23 mouse cellular contexts compared by ENCODE assay signal in genomic region chr14:40897916-40898315, GRCm38 (mm10). TPM values are rescaled to one million over a fixed set of nuclear protein-coding genes. Genes with fewer than 3 reads are reported as not detected.
DNase-seq lines count a peak whose midpoint lies in the region; ATAC-seq and TF ChIP-seq lines count a peak whose summit lies in the region.
"Had no signal": no experiment of that assay in that cellular context is flagged by ENCODE, and none has a peak within 500 bp of the region (broad histone marks: within the 10 kb centered on the region; RNA-seq: fewer than 3 reads in every experiment).

No protein-coding gene starts in this region.

- H3K9ac ChIP-seq in forebrain, embryonic 11.5 days (ENCODE audit: low read length), result no peak overlapping the region
- H3K9ac ChIP-seq in forebrain, embryonic 15.5 days (replicated peaks), result no peak overlapping the region
- H3K9ac ChIP-seq in liver, embryonic 15.5 days, result no peak overlapping the region
- no peak overlapping the region for H3K9ac ChIP-seq in liver, postnatal 0 days (replicated peaks)
- no peak overlapping the region for H3K9ac ChIP-seq in intestine, embryonic 15.5 days
- H3K9ac ChIP-seq in stomach, embryonic 16.5 days (ENCODE audit: low read length), result no peak overlapping the region
- H3K9ac ChIP-seq: embryonic facial prominence, embryonic 13.5 days; forebrain, embryonic 13.5 days; hindbrain, embryonic 12.5 days had no signal

- H3K4me1 ChIP-seq in forebrain, embryonic 11.5 days (replicated peaks; ENCODE audit: control insufficient read depth, insufficient read depth, low read length), result 0 out of 2 replicates have a peak, but pooled peaks cover 2% of the 10 kb centered on the region
- peaks cover 4% of the 10 kb centered on the region for H3K4me1 ChIP-seq in forebrain, embryonic 15.5 days
- peaks cover 29% of the 10 kb centered on the region; the same call in 1 of the 2 replicates for H3K4me1 ChIP-seq in liver, embryonic 15.5 days (replicated peaks)
- peaks cover 6% of the 10 kb centered on the region; the same call in 1 of the 2 replicates for H3K4me1 ChIP-seq in liver, postnatal 0 days (ENCODE audit: insufficient read depth)
- 0 out of 2 replicates have a peak, but pooled peaks cover 7% of the 10 kb centered on the region for H3K4me1 ChIP-seq in intestine, embryonic 15.5 days (replicated peaks)
- peaks cover 6% of the 10 kb centered on the region for H3K4me1 ChIP-seq in stomach, embryonic 16.5 days (ENCODE audit: control insufficient read depth, insufficient read depth, low read length)

- TF ChIP-seq CTCF in liver, postnatal 0 days (IDR thresholded peaks at IDR 0.05; ENCODE audit: low read depth), result no peak

- H3K36me3 ChIP-seq in forebrain, embryonic 11.5 days (ENCODE audit: control insufficient read depth, insufficient read depth, low read length), result no peaks in the 10 kb centered on the region
- H3K36me3 ChIP-seq in forebrain, embryonic 15.5 days, result no peaks in the 10 kb centered on the region
- no peaks in the 10 kb centered on the region for H3K36me3 ChIP-seq in liver, embryonic 15.5 days (replicated peaks)
- no peaks in the 10 kb centered on the region for H3K36me3 ChIP-seq in liver, postnatal 0 days (replicated peaks; ENCODE audit: insufficient read depth, low read length)
- no peaks in the 10 kb centered on the region for H3K36me3 ChIP-seq in intestine, embryonic 15.5 days
- H3K36me3 ChIP-seq in stomach, embryonic 16.5 days (ENCODE audit: control insufficient read depth, insufficient read depth, low read length), result no peaks in the 10 kb centered on the region
- H3K36me3 ChIP-seq: heart, embryonic 10.5 days; hindbrain, embryonic 12.5 days had no signal

- no peak overlapping the region for H3K4me3 ChIP-seq in forebrain, embryonic 11.5 days (ENCODE audit: low read depth, low read length)
- H3K4me3 ChIP-seq in forebrain, embryonic 15.5 days, result no peak overlapping the region
- no peak overlapping the region for H3K4me3 ChIP-seq in liver, embryonic 15.5 days (replicated peaks)
- H3K4me3 ChIP-seq in liver, postnatal 0 days (ENCODE audit: low read depth, low read length), result no peak overlapping the region
- no peak overlapping the region for H3K4me3 ChIP-seq in intestine, embryonic 15.5 days (replicated peaks)
- no peak overlapping the region for H3K4me3 ChIP-seq in stomach, embryonic 16.5 days (replicated peaks; ENCODE audit: low read length)
- H3K4me3 ChIP-seq: embryonic facial prominence, embryonic 13.5 days; forebrain, embryonic 13.5 days; gastrocnemius, adult 2 months; heart, embryonic 10.5 days; hindbrain, embryonic 12.5 days had no signal

- DNase-seq in forebrain, embryonic 11.5 days (ENCODE audit: low spot score), result peak; percentile 29
- no peak for DNase-seq in liver, postnatal 0 days
- no peak for DNase-seq in retina, embryonic 14.5 days (ENCODE audit: low spot score)
- DNase-seq in spleen, adult 12 weeks (ENCODE audit: low spot score), result no peak
- DNase-seq: adrenal gland, postnatal 14 days; B cell, adult 2 months; cerebellum, adult 11-12 months; cerebellum, adult 9-10 months; cerebellum, postnatal 25 days; gastrocnemius, adult 2 months; gastrocnemius, postnatal 25 days; heart, postnatal 10 days; heart, postnatal 4 days had no signal

- ATAC-seq in forebrain, embryonic 11.5 days (replicated peaks; ENCODE audit: low FRiP score), result no peak
- ATAC-seq in forebrain, embryonic 15.5 days (replicated peaks), result no peak
- 0 out of 2 replicates have a peak, but pooled peaks have one; percentile 31 for ATAC-seq in liver, embryonic 15.5 days (ENCODE audit: insufficient read depth)
- ATAC-seq in liver, postnatal 0 days, result no peak
- ATAC-seq in intestine, embryonic 15.5 days, result peak; percentile 71
- ATAC-seq in stomach, embryonic 16.5 days (ENCODE audit: insufficient read depth, low FRiP score), result 0 out of 2 replicates have a peak, but pooled peaks have one; percentile 35
- ATAC-seq: CD4-positive, CD25-positive, alpha-beta regulatory T cell, adult 4 months; forebrain, embryonic 13.5 days had no signal

- no peaks in the 10 kb centered on the region for H3K9me3 ChIP-seq in forebrain, embryonic 11.5 days (ENCODE audit: control insufficient read depth, low read length)
- no peaks in the 10 kb centered on the region for H3K9me3 ChIP-seq in forebrain, embryonic 15.5 days
- no peaks in the 10 kb centered on the region for H3K9me3 ChIP-seq in liver, embryonic 15.5 days (replicated peaks)
- no peaks in the 10 kb centered on the region for H3K9me3 ChIP-seq in liver, postnatal 0 days (ENCODE audit: low read length)
- no peaks in the 10 kb centered on the region for H3K9me3 ChIP-seq in intestine, embryonic 15.5 days
- H3K9me3 ChIP-seq in stomach, embryonic 16.5 days (replicated peaks; ENCODE audit: control insufficient read depth, low read length), result no peaks in the 10 kb centered on the region
- H3K9me3 ChIP-seq: embryonic facial prominence, embryonic 13.5 days; forebrain, embryonic 13.5 days; G1E; heart, embryonic 10.5 days; hindbrain, embryonic 12.5 days had no signal

- no peak overlapping the region for H3K4me2 ChIP-seq in forebrain, embryonic 11.5 days (ENCODE audit: low read depth, low read length, severe bottlenecking)
- no peak overlapping the region for H3K4me2 ChIP-seq in forebrain, embryonic 15.5 days (replicated peaks)
- H3K4me2 ChIP-seq in liver, embryonic 15.5 days, result no peak overlapping the region
- H3K4me2 ChIP-seq in liver, postnatal 0 days (ENCODE audit: low read depth, low read length), result no peak overlapping the region
- no peak overlapping the region for H3K4me2 ChIP-seq in intestine, embryonic 15.5 days (replicated peaks)
- no peak overlapping the region for H3K4me2 ChIP-seq in stomach, embryonic 16.5 days (ENCODE audit: low read depth, low read length)
- H3K4me2 ChIP-seq: embryonic facial prominence, embryonic 13.5 days; forebrain, embryonic 13.5 days; hindbrain, embryonic 12.5 days had no signal

- WGBS in forebrain, embryonic 11.5 days, result 84% methylated on average over 3 of the region's 3 CpGs
- WGBS in forebrain, embryonic 15.5 days, result 83% methylated on average over 3 of the region's 3 CpGs
- 41% methylated on average over 3 of the region's 3 CpGs for WGBS in liver, embryonic 15.5 days (ENCODE audit: insufficient replicate concordance)
- WGBS in liver, postnatal 0 days (ENCODE audit: insufficient replicate concordance), result 52% methylated on average over 3 of the region's 3 CpGs
- WGBS in intestine, embryonic 15.5 days, result 58% methylated on average over 3 of the region's 3 CpGs
- 72% methylated on average over 3 of the region's 3 CpGs for WGBS in stomach, embryonic 16.5 days

- H3K27ac ChIP-seq in forebrain, embryonic 11.5 days (ENCODE audit: low read depth, low read length), result no peak overlapping the region
- no peak overlapping the region for H3K27ac ChIP-seq in forebrain, embryonic 15.5 days (replicated peaks)
- H3K27ac ChIP-seq in liver, embryonic 15.5 days (replicated peaks), result no peak overlapping the region
- H3K27ac ChIP-seq in liver, postnatal 0 days (ENCODE audit: low read depth), result no peak overlapping the region
- H3K27ac ChIP-seq in intestine, embryonic 15.5 days, result no peak overlapping the region
- H3K27ac ChIP-seq in stomach, embryonic 16.5 days (ENCODE audit: low read length), result no peak overlapping the region
- H3K27ac ChIP-seq: embryonic facial prominence, embryonic 13.5 days; forebrain, embryonic 13.5 days; gastrocnemius, adult 2 months; heart, embryonic 10.5 days; hindbrain, embryonic 12.5 days had no signal

- no peaks in the 10 kb centered on the region for H3K27me3 ChIP-seq in forebrain, embryonic 11.5 days (ENCODE audit: control insufficient read depth, insufficient read depth, low read length)
- H3K27me3 ChIP-seq in forebrain, embryonic 15.5 days, result no peaks in the 10 kb centered on the region
- H3K27me3 ChIP-seq in liver, embryonic 15.5 days, result no peaks in the 10 kb centered on the region
- no peaks in the 10 kb centered on the region for H3K27me3 ChIP-seq in liver, postnatal 0 days (ENCODE audit: insufficient read depth, low read length)
- no peaks in the 10 kb centered on the region for H3K27me3 ChIP-seq in intestine, embryonic 15.5 days (replicated peaks)
- no peaks in the 10 kb centered on the region for H3K27me3 ChIP-seq in stomach, embryonic 16.5 days (ENCODE audit: control insufficient read depth, insufficient read depth, low read length)
- H3K27me3 ChIP-seq: embryonic facial prominence, embryonic 13.5 days; forebrain, embryonic 13.5 days; hindbrain, embryonic 12.5 days had no signal

- TF ChIP-seq EP300 in liver, postnatal 0 days (IDR thresholded peaks at IDR 0.05; ENCODE audit: low read depth), result no peak

RNA-seq across cellular contexts. Expression of gene Sh2d4b, which starts 4.8 kb away (rescaled TPM):
- 0.96 and 1.4 TPM in 2 replicates for polyA plus RNA-seq in forebrain, embryonic 11.5 days (2014; fragmentation: Nextera tagmentation; extraction: Ambion mirVana)
- 2.1 and 2.2 TPM in 2 replicates for polyA plus RNA-seq in forebrain, embryonic 15.5 days (2015; fragmentation: Nextera tagmentation; extraction: Ambion mirVana)
- 0.03 and 0.10 TPM in 2 replicates for polyA plus RNA-seq in liver, embryonic 15.5 days (2015; fragmentation: Nextera tagmentation; extraction: Ambion mirVana)
- 0.05 and 0.13 TPM in 2 replicates for polyA plus RNA-seq in liver, postnatal 0 days (2015; fragmentation: Nextera tagmentation; extraction: Ambion mirVana)
- 0.13 and 0.14 TPM in 2 replicates for polyA plus RNA-seq in intestine, embryonic 15.5 days (2015; fragmentation: Nextera tagmentation; extraction: Ambion mirVana)
- 0.35 and 0.41 TPM in 2 replicates for polyA plus RNA-seq in stomach, embryonic 16.5 days (2015; fragmentation: Nextera tagmentation; extraction: Ambion mirVana)

Comparison
In these comparisons a context has a peak if more than half of its experiments do, and no peak if none do; other contexts are left out.
1. ATAC-seq: peak in liver, embryonic 15.5 days (single experiment), intestine, embryonic 15.5 days (single experiment) and stomach, embryonic 16.5 days (single experiment); none in forebrain, embryonic 11.5 days (single experiment), forebrain, embryonic 15.5 days (single experiment) and liver, postnatal 0 days (single experiment).